Mouse (Mus musculus): ENCODE results near the gene Adora2a. TPM values are rescaled to one million over a fixed set of nuclear protein-coding genes. Genes with fewer than 3 reads are reported as not detected.

The Adora2a gene
- 7.3 and 7.7 TPM in 2 replicates for polyA plus RNA-seq (2011; ENCODE audit: insufficient read depth, insufficient read length, low replicate concordance, missing spikeins)

GRCm38 (mm10) chr10:75316872-75316907, at the start of gene Adora2a:
Gene Adora2a, plus strand, starts transcription at chr10:75316877.
- H3K4me3 ChIP-seq (replicated peaks; ENCODE audit: control insufficient read depth, low read depth, low read length) = peak within 1 kb of the TSS; percentile 58

GRCm38 (mm10) chr10:75273020-75273419, 43.7 kb upstream of the Adora2a start:
- TF ChIP-seq POLR2A (IDR thresholded peaks at IDR 0.05; ENCODE audit: borderline replicate concordance, control insufficient read depth, low read depth, low read length) (no peak), CTCF (IDR thresholded peaks at IDR 0.05; ENCODE audit: control insufficient read depth, insufficient read depth, low read length) (no peak)
- Histone ChIP-seq H3K4me3 (replicated peaks; ENCODE audit: control insufficient read depth, low read depth, low read length) (no peak overlapping the region), H3K4me1 (ENCODE audit: control insufficient read depth, insufficient read depth, low read length) (no peaks in the 10 kb centered on the region), H3K27ac (ENCODE audit: control insufficient read depth, insufficient read depth, low read depth, low read length, poor library complexity) (no peak overlapping the region)
- 31% methylated on average over 4 of the region's 4 CpGs for WGBS

More at GRCm38 (mm10) chr10:75316872-75316907, at the start of gene Adora2a:
- 4% methylated on average over 3 of the region's 4 CpGs for WGBS
- H3K4me1 ChIP-seq (ENCODE audit: control insufficient read depth, insufficient read depth, low read length) = peaks cover 1% of the 10 kb centered on the region
- TF ChIP-seq CTCF (IDR thresholded peaks at IDR 0.05; ENCODE audit: control insufficient read depth, insufficient read depth, low read length) (no peak), POLR2A (IDR thresholded peaks at IDR 0.05; ENCODE audit: borderline replicate concordance, control insufficient read depth, low read depth, low read length) (no peak)
- H3K27ac ChIP-seq (ENCODE audit: control insufficient read depth, insufficient read depth, low read depth, low read length, poor library complexity) = peak within 1 kb of the TSS; percentile 72

- H3K4me3 ChIP-seq (replicated peaks; ENCODE audit: control insufficient read depth, low read depth, low read length) = no peak overlapping the region
- no peak overlapping the region for H3K27ac ChIP-seq (ENCODE audit: control insufficient read depth, insufficient read depth, low read depth, low read length, poor library complexity)
- TF ChIP-seq CTCF (IDR thresholded peaks at IDR 0.05; ENCODE audit: control insufficient read depth, insufficient read depth, low read length) (no peak), POLR2A (IDR thresholded peaks at IDR 0.05; ENCODE audit: borderline replicate concordance, control insufficient read depth, low read depth, low read length) (no peak)
- 78% methylated on average over 12 of the region's 12 CpGs for WGBS
- H3K4me1 ChIP-seq (ENCODE audit: control insufficient read depth, insufficient read depth, low read length) = no peaks in the 10 kb centered on the region
Measured at GRCm38 (mm10) chr10:75276427-75277013, 40.2 kb upstream of the Adora2a start.

- WGBS = 73% methylated on average over 1 of the region's 1 CpGs
- TF ChIP-seq POLR2A (IDR thresholded peaks at IDR 0.05; ENCODE audit: borderline replicate concordance, control insufficient read depth, low read depth, low read length) = no peak
- TF ChIP-seq CTCF (IDR thresholded peaks at IDR 0.05; ENCODE audit: control insufficient read depth, insufficient read depth, low read length) = peak; percentile 20; the same call in 1 of the 2 replicates
- Histone ChIP-seq H3K4me1 (ENCODE audit: control insufficient read depth, insufficient read depth, low read length) (no peaks in the 10 kb centered on the region), H3K27ac (ENCODE audit: control insufficient read depth, insufficient read depth, low read depth, low read length, poor library complexity) (no peak overlapping the region), H3K4me3 (replicated peaks; ENCODE audit: control insufficient read depth, low read depth, low read length) (no peak overlapping the region)
Measured at GRCm38 (mm10) chr10:75277501-75277900, 39.2 kb upstream of the Adora2a start.

- no peak for TF ChIP-seq CTCF (IDR thresholded peaks at IDR 0.05; ENCODE audit: control insufficient read depth, insufficient read depth, low read length)
- TF ChIP-seq POLR2A (IDR thresholded peaks at IDR 0.05; ENCODE audit: borderline replicate concordance, control insufficient read depth, low read depth, low read length) = no peak
- H3K4me3 ChIP-seq (replicated peaks; ENCODE audit: control insufficient read depth, low read depth, low read length) = no peak overlapping the region
- H3K4me1 ChIP-seq (ENCODE audit: control insufficient read depth, insufficient read depth, low read length) = no peaks in the 10 kb centered on the region; the same call in 1 of the 2 replicates
- WGBS = 14% methylated on average over 5 of the region's 5 CpGs
- no peak overlapping the region; the same call in 1 of the 2 replicates for H3K27ac ChIP-seq (ENCODE audit: control insufficient read depth, insufficient read depth, low read depth, low read length, poor library complexity)
Measured at GRCm38 (mm10) chr10:75282648-75283047, 34.0 kb upstream of the Adora2a start.

- Histone ChIP-seq H3K4me1 (ENCODE audit: control insufficient read depth, insufficient read depth, low read length) (peaks cover under 1% of the 10 kb centered on the region; the same call in 1 of the 2 replicates), H3K4me3 (replicated peaks; ENCODE audit: control insufficient read depth, low read depth, low read length) (no peak overlapping the region), H3K27ac (ENCODE audit: control insufficient read depth, insufficient read depth, low read depth, low read length, poor library complexity) (no peak overlapping the region)
- TF ChIP-seq POLR2A (IDR thresholded peaks at IDR 0.05; ENCODE audit: borderline replicate concordance, control insufficient read depth, low read depth, low read length) (no peak), CTCF (IDR thresholded peaks at IDR 0.05; ENCODE audit: control insufficient read depth, insufficient read depth, low read length) (no peak)
- WGBS = 89% methylated on average over 3 of the region's 3 CpGs
Measured at GRCm38 (mm10) chr10:75283821-75284220, 32.9 kb upstream of the Adora2a start.

- H3K4me1 ChIP-seq (ENCODE audit: control insufficient read depth, insufficient read depth, low read length) = peaks cover 4% of the 10 kb centered on the region
- no peak overlapping the region for H3K4me3 ChIP-seq (replicated peaks; ENCODE audit: control insufficient read depth, low read depth, low read length)
- WGBS = 65% methylated on average over 7 of the region's 7 CpGs
- H3K27ac ChIP-seq (ENCODE audit: control insufficient read depth, insufficient read depth, low read depth, low read length, poor library complexity) = no peak overlapping the region
- TF ChIP-seq POLR2A (IDR thresholded peaks at IDR 0.05; ENCODE audit: borderline replicate concordance, control insufficient read depth, low read depth, low read length) = no peak
- no peak for TF ChIP-seq CTCF (IDR thresholded peaks at IDR 0.05; ENCODE audit: control insufficient read depth, insufficient read depth, low read length)
Measured at GRCm38 (mm10) chr10:75288579-75288978, 28.1 kb upstream of the Adora2a start.

GRCm38 (mm10) chr10:75289392-75289791, 27.3 kb upstream of the Adora2a start:
- no peak overlapping the region for H3K4me3 ChIP-seq (replicated peaks; ENCODE audit: control insufficient read depth, low read depth, low read length)
- H3K4me1 ChIP-seq (ENCODE audit: control insufficient read depth, insufficient read depth, low read length) = peaks cover 4% of the 10 kb centered on the region
- H3K27ac ChIP-seq (ENCODE audit: control insufficient read depth, insufficient read depth, low read depth, low read length, poor library complexity) = no peak overlapping the region
- TF ChIP-seq CTCF (IDR thresholded peaks at IDR 0.05; ENCODE audit: control insufficient read depth, insufficient read depth, low read length) = no peak
- no peak for TF ChIP-seq POLR2A (IDR thresholded peaks at IDR 0.05; ENCODE audit: borderline replicate concordance, control insufficient read depth, low read depth, low read length)
- WGBS = 39% methylated on average over 4 of the region's 4 CpGs

GRCm38 (mm10) chr10:75290650-75291049, 26.0 kb upstream of the Adora2a start:
- Histone ChIP-seq H3K4me3 (replicated peaks; ENCODE audit: control insufficient read depth, low read depth, low read length) (no peak overlapping the region), H3K27ac (ENCODE audit: control insufficient read depth, insufficient read depth, low read depth, low read length, poor library complexity) (no peak overlapping the region), H3K4me1 (ENCODE audit: control insufficient read depth, insufficient read depth, low read length) (peaks cover 4% of the 10 kb centered on the region)
- TF ChIP-seq CTCF (IDR thresholded peaks at IDR 0.05; ENCODE audit: control insufficient read depth, insufficient read depth, low read length) = no peak
- TF ChIP-seq POLR2A (IDR thresholded peaks at IDR 0.05; ENCODE audit: borderline replicate concordance, control insufficient read depth, low read depth, low read length) = no peak
- 81% methylated on average over 5 of the region's 5 CpGs for WGBS

Data from bone marrow, adult 2 months (tissue).